Mouse (Mus musculus): ENCODE measurements around the gene Slc25a10. TPM values are rescaled to one million over a fixed set of nuclear protein-coding genes. Genes with fewer than 3 reads are reported as not detected.
"Not testable (repeated sequence)": the region's sequence is repeated elsewhere in the genome, so short reads cannot be mapped to it uniquely, and the experiment has no call there.

Gene Slc25a10
- total RNA-seq, 2 experiments from 2014 or later = 11.9 to 19.7 TPM

DNA sequence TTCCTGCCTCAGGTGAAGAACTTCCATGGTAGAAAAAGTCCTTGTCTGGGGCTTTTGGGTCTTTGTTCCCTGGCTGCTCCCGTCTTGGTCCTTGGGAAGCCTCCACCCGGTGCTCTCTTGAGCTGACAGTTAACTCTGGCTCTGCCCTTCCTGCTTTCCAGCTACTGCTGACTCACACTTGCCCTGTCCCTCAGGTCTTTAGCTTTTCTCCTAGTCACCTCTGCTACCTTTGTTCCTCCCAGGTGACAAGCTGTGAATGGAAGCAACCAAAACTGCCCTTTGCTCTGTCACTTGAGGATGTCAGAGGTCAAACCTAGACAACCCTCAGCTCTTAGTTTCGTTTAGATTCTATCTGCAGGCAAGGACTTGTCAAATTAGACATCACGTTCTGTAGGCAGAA is 18.3 kb downstream of the Slc25a10 start:
- no peak for ATAC-seq (replicated peaks; ENCODE audit: poor library complexity)

DNA sequence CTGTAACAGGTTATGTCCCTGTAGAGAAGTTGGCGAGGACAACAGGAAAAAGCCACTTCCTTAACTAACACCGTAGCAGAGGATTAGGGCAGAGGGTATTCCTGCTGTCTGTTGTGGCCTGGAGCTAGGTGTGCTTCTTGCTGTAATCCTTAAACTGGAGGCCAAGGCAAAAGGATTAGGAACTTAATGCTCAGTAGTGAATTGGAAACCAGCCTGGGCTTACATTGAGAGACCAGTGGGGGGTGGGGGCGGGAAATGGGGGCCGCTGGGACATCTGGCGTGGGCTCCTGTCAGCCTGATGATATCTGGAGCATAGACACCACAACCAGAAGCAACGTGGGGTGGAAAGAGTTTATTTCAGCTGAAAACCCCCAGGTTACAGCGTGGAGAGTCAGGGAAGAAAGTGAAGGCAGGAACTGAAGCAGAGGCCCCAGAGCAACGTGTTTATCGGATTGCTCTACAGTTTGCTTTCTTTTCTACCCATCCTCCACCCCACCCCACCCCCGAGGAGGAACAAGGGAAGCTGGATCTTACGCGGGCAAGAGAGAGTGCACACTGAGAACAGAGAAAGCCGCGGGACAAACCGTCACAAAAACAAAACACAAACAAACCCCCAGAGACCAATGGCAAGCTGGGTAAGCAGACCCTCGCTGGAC is 18.9 kb downstream of the Slc25a10 start:
- peak; percentile 82 for ATAC-seq (replicated peaks; ENCODE audit: poor library complexity)

DNA sequence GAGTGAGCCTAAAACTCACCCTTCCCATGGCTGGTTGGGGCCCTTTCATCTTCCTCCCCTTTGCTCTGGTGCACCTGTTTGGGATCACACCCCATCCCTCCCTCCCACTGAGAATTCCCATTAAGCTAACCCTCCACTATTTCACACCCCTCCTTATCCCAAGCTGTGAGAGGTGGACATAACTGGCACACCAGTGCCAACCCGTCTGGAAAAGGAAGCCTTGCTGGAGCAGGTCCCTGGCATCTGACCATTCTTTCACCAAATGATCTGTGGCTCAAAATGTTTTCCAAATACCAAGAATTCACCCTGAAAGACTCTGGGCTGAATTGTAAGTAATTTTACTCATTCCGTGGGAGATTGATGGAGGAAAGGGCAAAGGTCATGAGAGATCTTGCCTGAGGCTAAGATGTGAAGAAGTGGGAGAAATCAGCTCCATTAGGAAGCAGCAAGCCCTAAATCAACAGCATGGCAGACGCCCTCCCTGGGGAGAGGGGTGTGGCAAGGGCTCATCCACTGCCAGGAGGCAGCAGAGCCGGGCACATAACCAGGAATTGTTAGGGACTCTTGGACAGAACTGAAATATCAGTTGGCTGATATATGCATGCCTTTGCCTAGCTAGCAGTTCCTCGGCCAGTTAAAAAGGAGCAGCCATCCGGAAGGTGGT is 21.3 kb downstream of the Slc25a10 start:
- no peak for ATAC-seq (replicated peaks; ENCODE audit: poor library complexity)

DNA sequence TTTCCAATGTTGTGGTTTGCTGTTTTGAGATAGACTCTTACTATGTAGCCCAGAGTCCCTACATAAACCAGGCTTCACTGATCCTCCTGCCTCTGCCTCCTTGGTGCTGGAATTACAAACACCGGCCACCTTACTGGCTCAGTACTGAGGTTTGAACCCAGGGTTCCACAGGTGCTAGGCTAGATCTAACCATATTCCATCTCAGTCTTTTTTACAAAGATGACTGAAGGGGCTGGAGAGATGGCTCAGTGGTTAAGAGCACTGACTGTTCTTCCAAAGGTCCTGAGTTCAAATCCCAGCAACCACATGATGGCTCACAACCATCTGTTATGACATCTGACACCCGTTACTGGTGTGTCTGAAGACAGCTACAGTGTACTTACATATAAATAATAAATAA is 22.6 kb downstream of the Slc25a10 start:
- ATAC-seq (replicated peaks; ENCODE audit: poor library complexity) = not testable (repeated sequence)

DNA sequence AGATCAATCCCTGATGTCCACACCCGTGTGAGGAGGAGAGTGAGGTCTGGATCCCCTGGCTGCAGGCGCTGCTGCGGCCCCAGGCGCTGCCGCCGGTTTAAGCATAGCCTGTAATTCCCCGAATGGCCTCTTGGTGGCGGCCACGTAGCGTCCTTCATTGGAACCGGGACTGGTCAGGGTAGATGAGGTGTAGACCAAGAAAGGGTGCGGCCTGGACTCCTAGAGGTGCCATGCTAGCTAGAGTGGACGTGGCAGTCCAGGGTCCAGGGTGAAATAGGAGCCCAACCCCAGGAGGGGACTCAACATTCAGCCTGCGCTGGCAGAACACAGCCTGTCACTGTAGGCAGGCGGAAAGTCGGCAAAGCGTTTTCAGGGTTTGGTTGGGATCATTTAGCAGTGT is 24.0 kb downstream of the Slc25a10 start:
- peak; percentile 70 for ATAC-seq (replicated peaks; ENCODE audit: poor library complexity)

DNA sequence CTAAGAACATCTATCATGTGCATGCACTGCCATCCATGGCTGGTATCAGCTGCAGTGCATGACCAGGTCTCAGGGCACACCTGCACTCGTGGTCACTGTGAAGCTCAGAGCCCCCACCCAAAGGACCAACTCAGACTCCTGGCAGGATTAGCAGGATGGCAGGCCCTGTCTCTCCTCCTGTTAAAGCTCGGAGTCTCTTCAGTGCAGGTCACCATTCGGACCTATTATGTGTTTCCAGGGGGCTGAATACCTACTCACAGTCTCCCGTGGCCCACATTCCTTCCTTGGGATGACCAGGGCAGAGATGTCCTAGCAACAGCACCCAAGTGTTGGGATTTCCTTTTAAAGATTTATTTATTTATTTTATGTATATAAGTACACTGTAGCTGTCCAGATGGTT is 25.5 kb downstream of the Slc25a10 start:
- no peak for ATAC-seq (replicated peaks; ENCODE audit: poor library complexity)

DNA sequence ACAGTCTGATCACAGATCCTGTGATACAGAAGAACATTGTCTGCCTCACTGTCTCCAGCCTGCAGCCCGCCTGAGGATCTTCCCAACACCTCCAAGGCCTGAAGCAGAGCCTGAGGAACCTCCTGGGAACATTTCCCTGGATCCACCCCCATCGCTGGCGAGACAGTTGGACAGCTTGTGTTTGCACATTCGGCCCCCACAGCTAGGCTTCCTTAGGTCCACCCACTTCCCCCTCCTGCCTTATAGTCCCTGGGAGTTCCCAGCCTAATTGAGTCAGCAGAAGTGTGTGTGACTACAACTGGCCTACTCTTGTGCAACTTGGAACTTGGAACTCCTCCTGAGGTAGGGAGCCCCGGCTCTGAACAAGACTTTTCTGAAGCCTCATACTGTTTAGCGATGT is 26.4 kb downstream of the Slc25a10 start:
- ATAC-seq (replicated peaks; ENCODE audit: poor library complexity) = peak; percentile 68

DNA sequence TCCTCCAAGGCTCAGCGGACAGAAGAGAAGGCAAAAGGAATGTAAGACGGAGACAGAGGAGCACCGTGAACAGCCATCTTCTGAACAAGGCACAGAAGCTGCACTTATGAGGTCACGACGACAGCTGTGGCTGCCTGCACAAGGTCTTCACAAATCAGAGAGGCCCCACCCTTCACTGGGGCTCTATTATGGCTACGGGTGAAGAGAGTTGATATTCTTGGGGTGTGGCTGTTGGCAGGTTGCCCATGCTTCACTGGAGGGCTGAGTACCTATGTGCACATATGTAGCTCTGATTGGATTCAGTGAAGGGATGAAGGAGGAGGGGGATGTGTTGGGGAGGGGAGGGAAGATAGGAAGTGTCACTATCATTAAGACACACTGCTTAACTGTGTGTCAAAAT is 26.9 kb downstream of the Slc25a10 start:
- ATAC-seq (replicated peaks; ENCODE audit: poor library complexity) = peak; percentile 41

DNA sequence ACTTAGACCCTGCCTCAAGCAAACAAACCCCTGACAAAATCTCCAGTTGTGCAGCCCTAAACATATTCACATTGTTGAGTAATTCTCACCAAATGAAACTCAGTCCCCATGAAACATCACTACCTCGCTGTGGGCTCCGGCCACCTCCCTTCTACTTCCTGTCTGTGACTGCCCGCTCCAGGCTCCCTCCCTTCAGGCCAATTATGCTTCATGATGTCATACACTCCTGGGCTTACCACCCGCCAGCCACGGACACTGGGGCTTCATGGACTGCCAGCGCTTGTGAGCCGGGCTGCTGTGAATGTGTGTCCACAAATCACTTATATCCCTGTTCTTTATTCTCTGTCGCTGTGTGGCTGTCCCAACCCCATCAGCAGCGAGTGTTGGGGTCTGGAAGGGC is 28.1 kb downstream of the Slc25a10 start:
- ATAC-seq (replicated peaks; ENCODE audit: poor library complexity) = peak; percentile 62

DNA sequence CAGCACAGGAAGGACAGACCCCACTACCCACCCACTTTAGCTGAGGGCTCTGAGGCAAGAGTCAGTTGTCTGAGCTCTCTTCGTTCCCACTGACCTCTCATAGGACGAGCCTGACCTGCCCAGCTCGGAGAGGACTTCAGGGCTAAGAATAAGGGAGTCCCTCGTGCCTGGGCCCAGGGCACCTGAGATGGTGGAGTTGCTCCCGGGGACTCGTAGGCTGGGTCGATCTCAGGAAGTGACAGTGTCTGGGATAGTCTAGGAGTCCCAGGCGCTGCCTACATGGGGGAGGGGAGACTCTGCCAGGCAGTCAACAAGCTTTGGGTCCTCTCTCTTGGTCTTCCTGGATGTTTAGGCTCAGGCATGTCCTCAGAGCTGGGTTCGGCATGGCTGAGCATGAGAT is 28.9 kb downstream of the Slc25a10 start:
- no peak for ATAC-seq (replicated peaks; ENCODE audit: poor library complexity)

DNA sequence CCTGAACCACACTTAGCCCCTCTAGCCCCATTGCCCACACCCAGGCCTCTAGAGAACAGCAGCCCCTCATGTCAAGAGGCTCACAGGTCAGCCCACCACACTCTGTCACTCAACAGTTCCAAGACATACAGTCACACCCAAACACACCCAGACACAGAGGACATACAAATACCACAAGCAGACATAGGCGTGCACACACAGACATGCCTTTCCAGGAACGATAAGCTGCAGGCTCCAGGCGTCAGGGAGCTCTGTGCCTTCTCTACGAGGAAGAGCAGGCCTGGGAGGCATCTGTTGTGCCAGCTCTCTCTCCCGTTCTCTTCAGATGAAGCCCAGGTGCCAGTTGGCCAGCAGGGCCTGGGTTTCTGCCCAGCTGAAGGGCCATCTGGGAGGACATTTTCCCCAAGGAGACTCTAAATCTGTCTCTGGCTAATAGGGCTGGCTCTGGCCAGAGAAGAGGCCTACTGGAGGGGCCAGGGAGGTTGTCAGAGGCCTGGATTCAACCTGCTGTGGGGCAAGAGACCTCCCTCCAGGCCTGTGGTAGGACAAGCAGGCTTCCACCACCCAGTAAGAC is 29.4 kb downstream of the Slc25a10 start:
- no peak for ATAC-seq (replicated peaks; ENCODE audit: poor library complexity)

DNA sequence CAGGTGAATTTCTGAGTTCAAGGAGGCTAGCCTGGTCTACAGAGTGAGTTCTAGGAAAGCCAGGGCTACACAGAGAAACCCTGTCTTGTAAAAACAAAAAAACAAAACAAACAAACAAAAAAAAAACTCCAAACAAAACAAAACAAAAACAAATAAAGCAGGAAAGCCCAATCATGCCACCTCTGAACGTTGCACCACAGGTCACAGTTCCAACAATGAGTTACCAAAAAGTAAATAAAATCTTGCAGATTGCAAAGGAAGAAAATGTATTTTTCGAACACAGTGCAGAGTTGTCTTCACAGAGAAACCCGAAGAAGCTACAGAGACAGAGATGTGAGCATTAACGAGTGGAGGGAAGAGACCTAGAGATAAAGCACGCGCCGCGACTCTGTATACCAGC is 30.9 kb downstream of the Slc25a10 start:
- ATAC-seq (replicated peaks; ENCODE audit: poor library complexity) = no peak

DNA sequence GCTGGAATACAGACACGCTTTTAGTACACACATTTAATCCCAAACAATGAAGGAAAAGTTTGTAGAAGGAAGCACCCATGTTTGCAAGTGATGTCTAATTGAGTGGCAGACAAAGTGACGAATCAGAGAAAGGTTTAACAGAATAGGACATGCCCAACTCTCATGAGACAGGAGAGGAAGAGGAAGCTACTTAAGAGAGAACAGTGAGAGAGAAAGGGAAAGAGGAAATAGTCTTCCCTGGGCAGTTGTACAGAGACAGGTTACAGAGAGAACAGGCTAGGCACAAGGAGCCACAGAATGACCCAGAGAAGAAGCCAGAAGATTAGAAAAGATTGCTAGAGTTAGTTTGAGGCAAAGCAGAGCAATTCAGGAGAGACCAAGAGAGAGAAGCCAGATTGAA is 34.3 kb downstream of the Slc25a10 start:
- peak; percentile 78 for ATAC-seq (replicated peaks; ENCODE audit: poor library complexity)

DNA sequence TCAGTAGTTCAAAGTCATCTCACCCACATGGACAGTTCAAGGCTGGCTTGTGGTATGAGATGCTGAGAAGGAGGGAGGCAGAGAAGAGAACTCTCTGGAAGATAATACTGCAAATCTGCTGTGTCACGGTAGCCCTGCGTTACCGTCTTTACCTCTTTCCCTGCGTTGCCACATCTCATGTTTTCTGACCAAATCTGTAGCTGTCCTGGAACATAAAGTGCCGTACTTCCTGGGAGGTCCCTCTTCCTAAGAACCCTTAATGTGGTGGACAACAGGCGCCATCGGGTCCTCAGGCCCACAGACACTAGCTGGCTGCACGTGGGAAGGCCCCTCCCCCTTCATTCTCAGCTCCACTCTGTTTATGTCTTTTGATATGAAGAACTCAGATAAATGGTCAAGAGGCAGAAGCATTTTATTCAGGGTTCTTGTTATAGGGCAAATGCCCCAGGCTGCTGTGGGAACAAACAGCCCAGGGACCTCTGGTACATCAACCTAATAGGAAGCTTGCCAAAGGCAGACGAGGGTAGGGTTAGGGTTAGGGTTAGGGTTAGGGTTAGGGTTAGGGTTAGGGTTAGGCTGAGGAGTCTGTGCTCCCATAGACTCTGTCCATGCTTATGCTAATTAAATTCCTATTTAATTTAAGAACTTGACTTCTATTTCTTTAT is 36.2 kb downstream of the Slc25a10 start:
- ATAC-seq (replicated peaks; ENCODE audit: poor library complexity) = peak; percentile 49

DNA sequence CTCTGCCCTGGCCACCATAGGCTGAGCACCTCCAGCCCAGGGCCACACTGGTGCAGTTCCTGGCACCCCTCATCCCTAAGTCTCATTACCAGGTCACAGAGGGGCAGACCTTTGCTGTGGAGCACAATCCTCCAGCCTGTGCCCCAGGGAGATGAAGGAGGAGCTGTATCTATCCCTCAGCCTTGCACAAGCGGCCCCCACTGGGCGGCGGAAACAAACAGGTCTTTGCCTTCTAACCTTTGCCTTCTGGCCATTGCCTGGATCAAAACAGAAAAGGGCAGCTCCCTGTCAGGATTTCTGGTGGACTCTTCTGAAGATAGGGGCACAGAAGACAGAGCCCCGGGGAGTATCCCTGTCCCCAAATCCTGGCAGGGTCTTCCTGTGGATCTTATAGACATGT is 37.3 kb downstream of the Slc25a10 start:
- no peak for ATAC-seq (replicated peaks; ENCODE audit: poor library complexity)

DNA sequence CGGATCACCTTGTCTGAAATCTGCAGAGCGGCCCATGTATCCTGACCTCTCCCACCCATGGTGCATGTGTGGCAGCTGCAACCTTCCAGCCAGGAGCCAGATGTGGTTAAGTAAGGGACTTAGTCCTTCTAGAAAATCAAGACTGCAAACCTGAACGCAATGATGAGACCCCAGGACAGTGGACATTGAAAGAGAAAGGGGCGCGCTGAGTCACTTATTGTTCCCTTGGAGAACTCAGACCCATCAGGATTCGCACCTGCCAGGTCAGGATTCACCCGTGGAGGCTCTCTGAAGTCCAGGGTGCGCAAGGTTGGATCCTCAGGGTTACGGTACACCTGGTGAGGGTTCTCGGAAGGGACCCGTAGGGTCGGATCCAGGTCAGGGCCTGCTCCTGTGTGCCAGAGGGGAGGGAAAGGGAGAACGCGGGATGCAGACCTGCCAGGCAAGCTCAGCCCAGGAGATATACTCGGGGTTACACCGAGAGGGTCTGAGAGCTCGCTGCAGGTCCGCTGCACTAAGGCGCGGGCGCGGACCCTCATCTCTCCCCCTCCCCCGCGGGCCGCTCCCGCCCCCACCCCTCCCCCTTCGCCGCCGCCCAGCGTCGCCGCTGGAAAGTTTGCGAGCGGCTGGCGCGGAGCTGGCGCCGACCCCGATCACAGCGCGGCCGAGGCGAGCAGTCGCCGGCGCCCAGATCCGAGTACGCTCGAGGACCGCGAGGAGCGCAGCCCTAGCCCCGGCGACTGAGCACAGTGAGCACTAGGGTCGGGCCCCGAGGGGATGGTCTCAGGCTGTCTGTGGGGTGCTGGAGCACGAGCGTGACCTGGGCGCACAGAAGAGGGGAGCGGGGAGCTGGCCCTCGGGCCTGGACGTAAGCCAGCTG is 38.7 kb downstream of the Slc25a10 start, which contains the start of gene Gcgr:
TSS of gene Gcgr (plus strand) at position 615 of the 880 bp plus-strand sequence.
- peak; percentile 36; the same call in 1 of the 2 replicates for ATAC-seq (replicated peaks; ENCODE audit: poor library complexity)

DNA sequence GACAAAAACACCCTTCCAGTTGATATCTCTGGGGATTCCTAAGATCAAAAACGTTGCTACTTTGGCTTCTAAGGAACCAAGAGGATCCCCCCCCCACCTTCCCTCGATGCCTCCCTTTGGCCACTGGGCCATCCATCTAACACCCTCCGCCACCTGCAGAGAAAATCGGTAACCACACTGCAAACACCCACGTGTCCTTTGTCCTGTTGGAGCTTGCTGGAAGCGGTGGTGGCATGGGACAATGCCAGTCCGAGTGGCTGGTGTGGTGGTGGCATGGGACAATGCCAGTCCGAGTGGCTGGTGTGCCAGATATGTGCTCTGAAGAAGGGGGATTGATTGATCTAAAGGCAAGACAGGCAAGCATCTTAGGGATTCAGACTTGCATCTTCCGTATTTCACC is 40.0 kb downstream of the Slc25a10 start:
- ATAC-seq (replicated peaks; ENCODE audit: poor library complexity) = no peak

DNA sequence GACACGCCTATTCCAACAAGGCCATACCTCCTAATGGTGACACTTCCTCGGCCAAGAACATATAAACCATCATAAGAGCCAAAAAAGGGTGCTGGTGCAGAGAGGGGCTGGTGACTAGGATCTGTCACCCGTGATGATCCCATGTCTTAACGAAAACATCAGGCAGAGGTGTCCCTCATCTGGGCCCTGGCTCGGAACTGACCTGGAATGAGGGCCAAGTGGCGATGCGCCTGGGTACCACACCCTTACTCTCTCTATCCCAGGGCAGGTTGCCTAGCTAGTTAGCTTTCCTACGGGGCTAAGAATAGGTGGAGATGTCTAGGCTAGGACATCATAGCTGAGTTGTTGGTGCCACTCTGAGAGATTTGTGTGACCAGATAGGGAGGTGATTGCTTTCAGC is 42.5 kb downstream of the Slc25a10 start:
- ATAC-seq (replicated peaks; ENCODE audit: poor library complexity) = no peak

DNA sequence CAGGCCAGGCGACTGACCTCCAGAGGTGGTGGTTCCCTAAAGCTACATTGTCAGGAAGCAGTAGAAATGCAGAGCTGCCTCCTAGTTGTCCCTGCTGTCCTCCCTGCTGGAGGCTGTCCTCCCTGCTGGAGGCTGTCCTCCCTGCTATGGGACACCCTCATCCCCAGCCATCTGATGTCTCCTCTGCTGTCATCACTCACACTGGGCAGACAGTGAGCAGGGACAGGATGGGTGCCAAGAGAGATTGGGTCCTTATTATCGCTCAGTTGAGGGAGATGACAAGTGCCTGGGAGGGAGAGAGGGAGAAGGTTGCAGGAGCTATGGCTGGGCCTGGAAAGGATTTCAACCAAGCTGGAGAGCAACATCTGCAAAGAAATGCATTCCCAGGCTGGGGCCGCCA is 43.5 kb downstream of the Slc25a10 start:
- no peak for ATAC-seq (replicated peaks; ENCODE audit: poor library complexity)

DNA sequence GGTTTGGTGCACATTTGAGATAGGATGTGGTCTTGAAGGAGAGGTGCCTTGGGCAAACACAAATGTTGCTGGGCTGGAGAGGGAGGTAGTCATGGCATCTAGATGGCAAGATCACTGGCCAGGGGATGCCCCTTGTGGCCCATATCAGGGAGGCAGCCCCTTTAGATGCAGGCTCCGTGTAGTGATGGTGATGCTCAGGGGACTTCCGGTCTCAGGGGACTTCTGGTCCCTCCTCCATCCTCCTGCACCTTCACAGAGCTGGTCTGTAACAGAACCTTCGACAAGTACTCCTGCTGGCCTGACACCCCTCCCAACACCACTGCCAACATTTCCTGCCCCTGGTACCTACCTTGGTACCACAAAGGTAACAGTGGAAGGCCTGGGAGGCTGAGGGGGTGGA is 44.2 kb downstream of the Slc25a10 start:
- no peak for ATAC-seq (replicated peaks; ENCODE audit: poor library complexity)

DNA sequence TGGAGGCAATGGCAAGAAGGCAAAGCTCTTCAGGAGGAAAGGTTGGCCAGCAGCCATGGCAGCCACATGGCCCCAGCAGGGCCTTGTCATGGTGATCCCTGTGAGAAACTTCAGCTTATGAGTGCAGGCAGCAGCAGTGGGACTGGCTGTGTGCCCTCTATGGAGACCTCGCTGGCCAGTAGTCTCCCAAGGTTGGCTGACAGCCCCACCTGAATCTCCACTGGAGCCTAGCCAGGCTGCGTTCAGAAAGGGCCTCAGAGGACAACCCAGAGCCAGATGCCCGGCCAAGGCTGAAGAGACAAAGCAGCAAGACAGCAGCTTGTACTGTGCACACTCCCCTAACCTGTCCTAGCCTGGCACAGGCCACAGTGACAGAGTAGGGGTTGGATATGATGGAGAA is 46.8 kb downstream of the Slc25a10 start:
- ATAC-seq (replicated peaks; ENCODE audit: poor library complexity) = no peak

Measured in megakaryocyte progenitor cell, adult 5-6 weeks (primary cell).